Mouse (Mus musculus): ENCODE results near the gene Ifnar1.
"Not testable (repeated sequence)": the region's sequence is repeated elsewhere in the genome, so short reads cannot be mapped to it uniquely, and the experiment has no call there.

Ifnar1 gene

GRCm38 (mm10) chr16:91484808-91485700 lies at the start of gene Ifnar1:
TSS of gene Ifnar1 (plus strand) at chr16:91485238.
- ATAC-seq (ENCODE audit: low TSS enrichment) = peak; percentile 93

DNA sequence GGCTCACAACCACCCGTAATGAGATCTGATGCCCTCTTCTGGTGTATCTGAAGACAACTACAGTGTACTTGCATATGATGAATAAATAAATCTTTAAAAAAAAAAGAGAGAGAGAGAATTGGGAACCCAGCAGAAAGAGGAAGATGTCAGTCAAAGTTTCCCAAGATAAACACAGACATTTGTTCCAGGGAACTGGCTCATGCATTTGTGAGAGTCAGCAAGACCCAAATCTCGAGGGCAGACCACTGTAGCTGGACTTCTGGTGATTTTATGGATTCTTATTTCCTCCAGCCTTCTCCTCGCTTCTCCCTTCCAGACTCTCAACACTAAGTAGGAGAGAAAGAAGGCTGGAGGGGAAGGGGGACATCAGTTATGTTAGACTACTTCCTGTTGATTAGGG lies 47.0 kb upstream of the Ifnar1 start:
- no peak for ATAC-seq (ENCODE audit: low TSS enrichment)

DNA sequence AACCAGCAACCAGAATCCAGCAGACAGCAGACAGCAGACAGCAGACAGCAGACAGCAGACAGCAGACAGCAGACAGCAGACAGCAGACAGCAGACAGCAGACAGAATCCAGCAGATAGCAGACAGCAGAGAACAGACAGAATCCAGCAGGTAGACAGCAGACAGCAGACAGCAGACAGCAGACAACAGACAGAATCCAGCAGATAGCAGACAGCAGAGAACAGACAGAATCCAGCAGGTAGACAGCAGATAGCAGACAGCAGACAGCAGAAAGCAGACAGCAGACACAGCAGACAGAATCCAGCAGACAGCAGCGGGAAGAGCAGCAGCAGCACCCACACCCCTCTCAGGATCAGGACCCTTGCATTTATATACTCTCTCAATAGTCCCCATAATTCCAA lies 46.4 kb upstream of the Ifnar1 start:
- not testable (repeated sequence) for ATAC-seq (ENCODE audit: low TSS enrichment)

DNA sequence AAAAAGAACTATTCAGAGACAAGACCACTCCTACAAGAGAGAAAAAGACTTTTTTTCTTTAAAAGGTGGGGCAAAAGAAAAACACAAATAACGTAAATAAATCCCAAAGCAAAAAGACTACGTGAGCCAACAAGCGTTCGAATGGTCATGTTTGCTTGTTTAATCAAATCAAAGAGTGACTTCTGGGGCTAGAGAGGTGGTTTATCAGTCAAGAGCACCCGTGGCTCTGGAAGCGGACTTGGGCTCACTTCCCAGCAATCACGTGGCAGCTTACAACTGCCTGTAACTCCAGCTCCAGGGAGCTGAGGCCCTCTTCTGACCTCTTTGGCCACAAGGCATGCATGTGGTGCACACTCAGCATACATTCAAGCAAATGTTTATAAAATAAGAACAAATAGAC lies 43.7 kb upstream of the Ifnar1 start:
- ATAC-seq (ENCODE audit: low TSS enrichment) = no peak

- ATAC-seq (ENCODE audit: low TSS enrichment) = no peak
Observed at GRCm38 (mm10) chr16:91441811-91442240, 43.2 kb upstream of the Ifnar1 start.

GRCm38 (mm10) chr16:91442446-91442845 lies 42.6 kb upstream of the Ifnar1 start:
- peak; percentile 97 for ATAC-seq (ENCODE audit: low TSS enrichment)

- peak; percentile 86 for ATAC-seq (ENCODE audit: low TSS enrichment)
Observed at GRCm38 (mm10) chr16:91443211-91443611, 41.8 kb upstream of the Ifnar1 start.

DNA sequence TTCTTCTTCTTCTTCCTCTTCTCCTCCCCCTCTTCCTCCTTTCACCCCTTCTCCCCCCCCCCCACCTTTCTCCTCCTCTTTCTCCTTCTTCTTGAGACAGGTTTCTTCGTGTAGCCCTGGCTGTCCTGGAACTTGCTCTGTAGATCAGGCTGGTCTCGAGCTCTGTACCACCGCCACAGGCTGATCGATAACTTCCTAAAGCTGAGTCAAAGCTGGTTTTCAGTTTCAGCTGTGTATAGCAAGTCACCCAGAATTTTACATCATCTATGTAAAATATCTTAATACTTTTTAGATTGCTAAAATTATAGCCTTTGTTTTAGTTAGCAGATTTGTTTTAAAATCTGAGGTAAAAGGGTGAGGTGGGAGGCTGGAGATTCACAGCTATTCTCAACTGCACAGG lies 40.2 kb upstream of the Ifnar1 start:
- no peak for ATAC-seq (ENCODE audit: low TSS enrichment)

DNA sequence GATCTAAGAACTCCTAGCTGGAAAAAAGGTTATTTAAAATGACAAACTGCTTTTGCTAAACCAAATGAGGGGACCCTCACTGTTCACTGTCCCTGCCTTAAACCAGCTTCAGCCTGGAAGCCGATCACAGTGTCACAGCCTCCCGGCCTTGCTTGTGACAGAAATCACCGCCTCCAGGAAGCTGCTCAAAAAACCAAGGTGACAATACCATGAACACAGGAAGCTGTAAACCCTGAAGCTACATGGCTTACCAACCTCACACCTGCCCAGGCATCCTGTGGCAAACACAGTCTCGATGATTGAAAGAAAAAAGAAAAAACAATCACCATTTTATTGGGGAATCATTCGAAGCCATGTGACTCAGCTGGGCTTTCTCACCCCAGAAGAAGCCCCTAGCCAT lies 39.5 kb upstream of the Ifnar1 start:
- ATAC-seq (ENCODE audit: low TSS enrichment) = no peak

DNA sequence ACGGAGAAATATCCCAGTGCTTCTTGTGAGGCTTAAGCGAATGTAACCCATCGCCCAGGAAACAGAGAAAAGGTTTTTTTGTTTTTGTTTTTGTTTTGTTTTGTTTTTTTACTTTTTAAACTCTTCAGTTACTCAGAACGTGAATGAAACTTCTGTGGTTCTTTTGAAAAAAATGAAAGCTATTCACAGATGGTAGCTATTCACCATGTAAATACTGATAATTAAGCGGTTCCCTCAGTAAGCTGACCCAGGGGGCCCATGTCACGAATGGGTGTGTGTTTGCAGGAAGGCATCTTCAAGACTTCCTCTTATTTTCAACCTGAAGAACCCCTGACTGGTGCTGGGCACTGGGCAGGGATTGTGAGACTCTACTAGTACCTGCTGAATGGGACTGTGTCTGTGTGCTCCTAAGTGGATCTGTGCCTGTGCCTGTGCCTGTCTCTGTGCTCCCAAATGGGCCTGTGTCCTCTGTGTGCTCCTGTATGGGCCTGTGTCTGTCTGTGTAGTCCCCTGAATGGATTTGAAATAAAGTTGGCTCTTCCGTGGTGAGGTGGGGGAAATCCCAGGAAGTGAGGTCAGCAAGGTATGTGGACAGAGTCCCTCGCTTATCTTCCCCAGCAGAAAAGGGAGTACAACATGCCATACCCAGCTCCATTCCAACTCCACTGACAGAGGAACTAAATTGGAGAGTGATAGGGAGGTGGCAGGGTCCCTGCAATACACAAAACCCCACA lies 38.1 kb upstream of the Ifnar1 start:
- no peak for ATAC-seq (ENCODE audit: low TSS enrichment)

GRCm38 (mm10) chr16:91447512-91447900 lies 37.5 kb upstream of the Ifnar1 start:
- no peak for ATAC-seq (ENCODE audit: low TSS enrichment)

DNA sequence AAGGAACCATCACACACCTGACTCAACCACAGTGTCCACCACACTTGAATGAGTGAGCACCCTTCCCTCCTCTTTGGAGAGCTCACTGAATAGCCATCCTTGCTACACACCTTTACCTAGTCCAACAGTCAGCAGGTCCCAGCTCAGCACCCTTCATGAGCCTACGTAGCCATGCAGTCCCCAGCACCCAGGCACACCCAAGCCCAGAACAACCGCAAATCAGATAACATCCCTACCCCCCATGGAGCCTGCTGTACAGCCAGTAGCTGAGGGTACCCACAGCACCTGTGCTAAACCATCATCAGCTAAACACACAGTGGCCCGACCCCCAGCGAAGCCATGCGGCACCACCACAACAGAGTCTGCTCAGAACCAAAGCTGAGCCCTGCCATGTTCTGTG lies 37.0 kb upstream of the Ifnar1 start:
- no peak for ATAC-seq (ENCODE audit: low TSS enrichment)

GRCm38 (mm10) chr16:91448895-91449294 lies 36.1 kb upstream of the Ifnar1 start:
- ATAC-seq (ENCODE audit: low TSS enrichment) = no peak

- no peak for ATAC-seq (ENCODE audit: low TSS enrichment)
Observed at GRCm38 (mm10) chr16:91450137-91451064, 34.6 kb upstream of the Ifnar1 start.

GRCm38 (mm10) chr16:91451949-91452348 lies 33.1 kb upstream of the Ifnar1 start:
- no peak for ATAC-seq (ENCODE audit: low TSS enrichment)

DNA sequence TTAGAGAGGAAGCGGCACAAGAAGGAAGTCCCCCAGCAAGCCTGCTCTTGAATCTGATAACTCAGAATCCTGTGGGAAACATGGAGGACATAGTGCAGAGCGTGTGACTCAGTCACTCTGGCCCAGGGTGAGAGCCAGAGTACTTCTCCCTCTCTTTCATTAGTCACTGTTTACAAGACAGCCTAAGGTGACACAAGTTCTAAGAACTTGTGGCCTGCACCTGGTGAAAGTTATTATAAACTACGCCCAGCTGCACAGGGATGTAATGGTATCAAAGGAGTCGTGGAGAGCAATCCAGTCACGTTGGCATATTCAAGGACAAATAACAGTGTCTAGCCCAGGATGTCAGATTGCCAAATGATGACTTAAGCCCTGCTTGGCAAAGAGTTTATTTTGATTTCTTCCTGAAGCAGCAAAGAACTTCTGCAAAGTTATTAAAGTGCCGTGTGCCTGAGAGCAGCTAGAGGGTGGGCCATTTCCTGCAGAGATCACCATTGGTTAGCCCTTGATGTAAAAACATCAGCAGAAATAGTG lies 32.6 kb upstream of the Ifnar1 start:
- no peak for ATAC-seq (ENCODE audit: low TSS enrichment)

- ATAC-seq (ENCODE audit: low TSS enrichment) = no peak
Observed at GRCm38 (mm10) chr16:91455868-91456267, 29.2 kb upstream of the Ifnar1 start.

DNA sequence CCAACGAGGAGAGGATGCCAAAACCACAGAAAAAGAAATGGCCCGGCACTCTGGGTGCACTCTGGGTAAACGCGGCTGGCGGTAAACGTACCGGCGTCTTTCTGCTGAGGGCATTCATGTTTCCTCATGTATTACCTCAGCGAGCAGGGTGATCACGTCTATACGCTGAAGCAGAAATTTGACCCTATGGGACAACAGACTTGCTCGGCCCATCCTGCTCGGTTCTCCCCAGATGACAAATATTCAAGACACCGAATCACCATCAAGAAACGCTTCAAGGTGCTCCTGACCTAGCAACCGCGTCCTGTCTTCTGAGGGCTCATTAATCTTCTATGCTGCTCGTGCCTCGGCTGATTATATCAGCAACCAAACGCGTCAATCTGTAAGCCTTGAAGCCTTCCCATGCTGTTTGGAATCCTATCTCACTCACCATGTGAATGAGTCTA lies 26.7 kb upstream of the Ifnar1 start:
- ATAC-seq (ENCODE audit: low TSS enrichment) = no peak

- no peak for ATAC-seq (ENCODE audit: low TSS enrichment)
Observed at GRCm38 (mm10) chr16:91458976-91459375, 26.1 kb upstream of the Ifnar1 start.

GRCm38 (mm10) chr16:91459396-91459795 lies 25.6 kb upstream of the Ifnar1 start:
- ATAC-seq (ENCODE audit: low TSS enrichment) = no peak

DNA sequence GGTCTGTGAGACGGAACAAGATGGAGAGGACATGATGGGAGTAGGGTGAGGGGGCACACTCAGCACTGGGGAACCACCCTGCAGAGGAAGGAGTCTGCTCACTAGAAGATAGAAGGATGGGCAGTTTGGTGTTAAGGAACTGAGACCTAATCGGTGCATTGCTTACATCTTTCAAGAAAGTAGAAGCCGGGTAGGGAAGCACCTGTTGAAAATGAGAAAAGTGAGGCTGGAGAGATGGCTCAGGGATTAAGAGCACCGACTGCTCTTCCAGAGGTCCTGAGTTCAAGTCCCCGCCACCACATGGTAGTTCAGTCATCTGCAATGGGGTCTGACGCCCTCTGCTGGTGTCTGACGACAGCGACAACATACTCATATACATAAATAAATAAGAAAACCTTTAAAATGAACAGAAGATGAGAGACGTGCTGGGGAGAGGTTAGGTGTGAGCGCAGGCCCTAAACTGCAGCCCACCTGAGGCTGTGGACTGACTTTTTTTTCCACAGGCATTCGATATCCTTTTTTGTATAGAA lies 25.1 kb upstream of the Ifnar1 start:
- ATAC-seq (ENCODE audit: low TSS enrichment) = no peak
